Mouse (Mus musculus) kidney, embryonic 16.5 days (tissue): ENCODE results near the gene Gas7. TPM values are rescaled to one million over a fixed set of nuclear protein-coding genes. Genes with fewer than 3 reads are reported as not detected.

Experiments
- ATAC-seq: fragments of 200-750 bp; cut with Nextera tagmentation; 2 replicates; pipeline ENCODE4 v1.8.0; 2017; ENCODE audit warnings: moderate TSS enrichment; ENCODE audit not compliant: low FRiP score, low TSS enrichment
- H3K27ac ChIP-seq: fragments of 300-500 bp; sonication (generic); 2 replicates; pipeline ENCODE4 v1.5.1; 2014; ENCODE audit warnings: low read length
- H3K27me3 ChIP-seq: fragments of 300-500 bp; sonication (generic); 2 replicates; pipeline ENCODE4 v1.6.1; 2014; ENCODE audit warnings: low read length, control low read depth, mixed read lengths; ENCODE audit not compliant: insufficient read depth
- H3K36me3 ChIP-seq: fragments of 300-500 bp; sonication (generic); 2 replicates; pipeline ENCODE4 v1.6.1; 2014; ENCODE audit warnings: low read length, control low read depth, mixed read lengths; ENCODE audit not compliant: insufficient read depth
- H3K4me1 ChIP-seq: fragments of 300-500 bp; sonication (generic); 2 replicates; pipeline ENCODE4 v1.6.1; 2014; ENCODE audit warnings: low read length, control low read depth, mixed read lengths; ENCODE audit not compliant: insufficient read depth
- H3K4me2 ChIP-seq: fragments of 300-500 bp; sonication (generic); replicated peaks from 2 replicates; pipeline ENCODE4 v1.6.1; 2014; ENCODE audit warnings: low read depth, low read length
- H3K4me3 ChIP-seq: fragments of 300-500 bp; sonication (generic); 2 replicates; pipeline ENCODE4 v1.5.1; 2014; ENCODE audit warnings: mild to moderate bottlenecking, low read length
- H3K9ac ChIP-seq: fragments of 300-500 bp; sonication (generic); replicated peaks from 2 replicates; pipeline ENCODE4 v1.6.1; 2014; ENCODE audit warnings: low read length
- H3K9me3 ChIP-seq: fragments of 300-500 bp; sonication (generic); 2 replicates; pipeline ENCODE4 v1.6.1; 2016; ENCODE audit warnings: low read length, control low read depth
- WGBS: fragments of 180-500 bp; shearing (Covaris S2); extraction: QIAGEN DNeasy Blood & Tissue Kit; methylation state at CpG from one replicate; pipeline ENCODE4 v1.1.7; 2014; 5-methylcytosine and 5-hydroxymethylcytosine counted together
- polyA plus RNA-seq: library from polyadenylated mRNA; unstranded; fragments of >200 nt; fragmentation: Nextera tagmentation; extraction: Ambion mirVana; gene quantifications from 2 replicates; pipeline ENCODE4 v1.2.1, GENCODE M21; 2015

Gene Gas7
- polyA plus RNA-seq, 1 experiment from 2014 or later: 12.3 TPM

DNA sequence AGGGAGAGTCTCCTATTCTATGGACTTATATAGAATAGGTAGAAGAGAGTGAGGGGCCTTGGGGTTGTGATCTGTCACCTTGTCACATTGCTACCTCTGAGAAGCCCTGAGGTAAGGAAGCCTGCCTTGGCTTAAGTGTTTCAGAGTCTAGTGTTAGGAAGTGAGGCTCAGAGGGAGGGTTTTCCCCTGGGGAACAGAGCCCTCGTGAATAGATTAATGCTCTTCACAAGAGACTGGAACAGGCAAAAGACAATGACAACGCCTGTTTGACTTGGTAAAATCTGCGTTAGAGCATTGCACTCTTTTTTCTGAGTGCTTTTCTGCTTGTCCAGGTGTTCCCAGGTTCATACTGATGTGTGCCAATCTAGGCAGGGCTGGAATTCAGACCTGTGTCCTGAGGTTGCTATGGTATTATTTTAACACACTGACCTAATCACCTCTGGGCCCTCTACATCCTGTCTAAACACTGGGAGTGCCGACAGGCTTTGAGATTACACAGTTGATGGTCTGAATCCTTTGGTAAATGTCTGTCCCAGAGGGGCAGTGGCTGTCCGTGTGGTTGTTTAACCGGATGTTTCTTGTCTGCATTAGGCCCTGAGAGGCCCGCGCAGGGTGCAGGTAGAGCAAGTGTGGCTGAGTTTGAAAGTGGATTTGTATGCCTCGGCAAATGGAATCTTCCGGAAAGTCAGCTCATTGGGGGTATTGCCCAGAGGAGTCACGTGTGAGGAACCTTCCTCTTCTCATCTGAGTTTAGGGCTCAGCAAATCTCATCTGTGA lies 89.6 kb downstream of the Gas7 start:
- Histone ChIP-seq H3K4me2 (no peak overlapping the region), H3K27ac (peak overlapping the region; percentile 19), H3K9ac (no peak overlapping the region), H3K4me3 (no peak overlapping the region), H3K36me3 (no peaks in the 10 kb centered on the region), H3K27me3 (no peaks in the 10 kb centered on the region), H3K9me3 (no peaks in the 10 kb centered on the region), H3K4me1 (peaks cover 16% of the 10 kb centered on the region)
- peak; percentile 52; the same call in 1 of the 2 replicates for ATAC-seq
- WGBS: 23% methylated on average over 11 of the region's 11 CpGs

DNA sequence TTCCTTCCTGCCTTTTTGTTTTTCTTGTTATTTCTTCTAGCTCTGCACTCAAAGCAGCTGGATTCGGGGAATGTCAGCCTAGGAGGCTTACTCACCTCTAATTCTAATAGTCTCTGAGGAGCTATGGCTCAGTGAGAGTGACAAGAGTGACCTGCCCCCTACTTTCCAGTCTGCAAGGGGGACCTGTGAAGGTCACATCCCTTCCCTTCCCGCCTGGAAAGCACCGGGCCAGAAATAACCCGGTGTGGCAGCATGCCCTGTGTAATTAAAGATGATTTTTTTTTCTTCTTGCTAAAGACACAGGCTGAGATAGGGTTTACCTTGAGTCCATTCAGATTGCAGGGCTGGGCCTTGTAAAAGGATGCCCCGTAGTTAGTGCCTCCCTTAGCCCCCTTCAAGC lies 91.3 kb downstream of the Gas7 start:
- no peak overlapping the region for H3K4me2 ChIP-seq
- no peaks in the 10 kb centered on the region for H3K9me3 ChIP-seq
- H3K27me3 ChIP-seq: no peaks in the 10 kb centered on the region
- peak overlapping the region; percentile 39; the same call in 1 of the 2 replicates for H3K27ac ChIP-seq
- H3K9ac ChIP-seq: no peak overlapping the region
- peaks cover 24% of the 10 kb centered on the region for H3K4me1 ChIP-seq
- no peaks in the 10 kb centered on the region for H3K36me3 ChIP-seq
- H3K4me3 ChIP-seq: no peak overlapping the region
- WGBS: 10% methylated on average over 5 of the region's 5 CpGs
- ATAC-seq: peak; percentile 60; the same call in 1 of the 2 replicates

DNA sequence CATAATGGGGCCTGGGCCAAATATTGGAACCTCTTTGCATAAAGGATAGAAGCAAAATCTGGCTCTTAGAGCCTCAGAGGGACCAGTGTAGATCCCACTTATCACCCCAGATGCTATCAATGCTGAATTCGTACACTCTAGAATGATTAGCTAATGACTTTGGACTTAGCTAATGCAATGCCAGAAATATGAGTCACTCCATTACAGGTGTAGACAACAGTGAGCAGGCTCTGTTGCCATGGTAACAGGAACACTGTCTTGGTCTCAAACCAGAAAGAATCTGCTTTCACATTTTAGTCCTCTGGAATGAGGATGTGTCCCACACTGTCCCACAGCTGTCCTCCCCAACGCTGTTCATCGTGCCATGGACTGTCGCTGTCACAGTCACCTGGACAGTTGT lies 94.1 kb downstream of the Gas7 start:
- 89% methylated on average over 4 of the region's 4 CpGs for WGBS
- Histone ChIP-seq H3K4me2 (no peak overlapping the region), H3K27me3 (no peaks in the 10 kb centered on the region), H3K4me3 (no peak overlapping the region), H3K9me3 (no peaks in the 10 kb centered on the region), H3K36me3 (no peaks in the 10 kb centered on the region), H3K9ac (no peak overlapping the region), H3K27ac (no peak overlapping the region), H3K4me1 (peaks cover 24% of the 10 kb centered on the region)
- ATAC-seq: no peak

DNA sequence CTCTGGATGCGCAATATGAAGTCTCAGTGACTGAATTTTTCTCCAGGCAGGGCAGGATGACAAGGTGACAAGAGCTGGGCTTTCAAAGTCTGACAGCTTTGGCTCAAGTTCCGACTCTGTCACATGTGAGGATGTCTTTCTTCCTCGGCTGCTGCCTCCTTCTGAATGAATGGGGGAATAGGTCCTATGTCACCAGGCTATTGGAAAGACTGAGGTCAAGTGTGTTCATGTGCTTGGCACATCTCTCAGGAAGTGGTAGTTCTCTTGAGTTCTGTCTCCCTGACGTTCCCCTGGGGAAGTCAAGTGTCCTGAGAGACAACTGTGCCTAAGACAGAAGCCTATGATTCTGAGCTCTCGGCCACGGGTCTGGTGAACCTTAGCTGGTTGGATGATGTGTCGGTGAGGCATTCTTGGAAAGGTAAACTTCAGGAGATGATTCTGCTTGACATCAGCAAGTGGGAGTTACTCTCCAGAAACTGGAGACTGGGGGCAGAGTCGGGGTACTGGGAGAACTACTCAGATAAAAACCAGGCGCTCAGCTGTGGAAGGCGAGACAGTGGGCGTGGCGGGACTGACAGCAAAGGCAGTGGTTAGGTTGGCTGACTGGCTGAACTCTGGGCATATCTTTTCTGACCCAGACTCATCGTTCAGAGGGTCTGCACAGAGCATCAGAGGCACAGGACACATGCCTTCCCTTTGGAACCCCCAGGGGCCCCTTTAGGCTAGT lies 94.7 kb downstream of the Gas7 start:
- H3K36me3 ChIP-seq: no peaks in the 10 kb centered on the region
- peaks cover 20% of the 10 kb centered on the region for H3K4me1 ChIP-seq
- H3K27ac ChIP-seq: no peak overlapping the region
- peak; percentile 54; the same call in 1 of the 2 replicates for ATAC-seq
- no peaks in the 10 kb centered on the region for H3K27me3 ChIP-seq
- no peak overlapping the region for H3K4me3 ChIP-seq
- no peak overlapping the region for H3K4me2 ChIP-seq
- 52% methylated on average over 13 of the region's 13 CpGs for WGBS
- no peaks in the 10 kb centered on the region for H3K9me3 ChIP-seq
- H3K9ac ChIP-seq: no peak overlapping the region

DNA sequence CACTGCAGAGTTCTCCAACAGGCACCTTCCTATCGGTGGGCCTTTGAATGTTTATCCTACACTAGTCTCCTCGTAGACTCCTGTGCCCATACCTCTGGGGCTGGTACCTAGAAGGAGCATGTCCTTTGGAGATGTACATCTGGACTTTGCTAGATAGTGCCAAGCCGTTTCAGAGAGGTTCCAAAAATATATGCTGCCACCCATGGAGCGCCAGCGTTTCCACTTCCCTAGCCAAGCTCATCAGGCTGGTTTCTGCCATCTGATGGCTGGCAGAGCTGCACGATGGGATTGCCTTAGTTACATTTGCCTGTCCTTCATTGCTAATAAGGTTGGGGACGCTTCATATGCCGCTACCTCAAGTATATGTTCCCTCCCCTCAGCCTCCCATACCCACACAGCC lies 97.2 kb downstream of the Gas7 start:
- 92% methylated on average over 8 of the region's 8 CpGs for WGBS
- Histone ChIP-seq H3K27me3 (no peaks in the 10 kb centered on the region), H3K9me3 (no peaks in the 10 kb centered on the region), H3K4me1 (peaks cover 9% of the 10 kb centered on the region), H3K36me3 (no peaks in the 10 kb centered on the region), H3K4me3 (no peak overlapping the region), H3K4me2 (no peak overlapping the region), H3K9ac (no peak overlapping the region), H3K27ac (no peak overlapping the region)
- ATAC-seq: no peak

DNA sequence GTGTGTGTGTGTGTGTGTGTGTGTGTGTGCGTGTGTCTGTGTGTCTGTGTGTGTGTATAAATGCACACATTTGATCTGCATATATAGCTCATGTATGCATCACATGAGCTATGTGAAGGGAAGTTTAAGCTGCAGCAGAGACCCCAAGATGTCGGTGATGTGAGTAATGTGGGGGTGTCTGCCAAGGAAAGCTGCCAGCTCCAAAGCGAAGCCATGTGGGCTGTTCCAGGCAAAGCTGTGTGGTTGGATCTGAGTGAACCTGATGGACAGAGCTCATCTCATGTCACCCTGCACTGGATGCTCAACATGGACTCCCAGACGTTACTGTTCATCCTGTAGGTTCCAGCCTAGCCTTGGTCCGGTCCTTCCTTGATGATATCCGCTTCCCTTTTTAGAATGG lies 99.0 kb downstream of the Gas7 start:
- Histone ChIP-seq H3K27me3 (no peaks in the 10 kb centered on the region), H3K9me3 (no peaks in the 10 kb centered on the region), H3K27ac (no peak overlapping the region), H3K4me1 (peaks cover 18% of the 10 kb centered on the region), H3K36me3 (no peaks in the 10 kb centered on the region), H3K4me3 (no peak overlapping the region), H3K4me2 (no peak overlapping the region), H3K9ac (no peak overlapping the region)
- WGBS: 84% methylated on average over 6 of the region's 6 CpGs
- ATAC-seq: no peak

DNA sequence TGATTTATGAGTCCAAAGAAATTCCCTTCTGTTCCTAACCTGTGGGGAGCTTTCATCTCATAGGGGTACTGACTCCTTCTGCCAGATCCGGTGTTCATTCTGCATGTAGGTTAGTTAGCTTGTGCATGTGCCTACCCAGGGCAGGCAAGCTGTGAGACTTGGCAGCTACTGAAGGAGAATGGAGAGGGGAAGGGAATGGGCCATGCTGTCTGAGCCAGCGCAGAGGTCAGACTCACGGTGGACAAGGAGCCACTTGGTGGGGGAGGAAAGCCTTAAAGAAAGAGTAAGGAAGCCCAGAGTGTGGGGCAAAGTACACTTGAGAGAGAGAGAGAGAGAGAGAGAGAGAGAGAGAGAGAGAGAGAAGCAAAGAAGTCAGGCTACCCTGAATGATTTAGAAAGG lies 101.1 kb downstream of the Gas7 start:
- Histone ChIP-seq H3K27ac (no peak overlapping the region), H3K4me1 (peaks cover 9% of the 10 kb centered on the region; the same call in 1 of the 2 replicates), H3K36me3 (no peaks in the 10 kb centered on the region), H3K4me3 (no peak overlapping the region), H3K27me3 (no peaks in the 10 kb centered on the region), H3K9ac (no peak overlapping the region), H3K9me3 (no peaks in the 10 kb centered on the region), H3K4me2 (no peak overlapping the region)
- 58% methylated on average over 3 of the region's 3 CpGs for WGBS
- no peak for ATAC-seq

DNA sequence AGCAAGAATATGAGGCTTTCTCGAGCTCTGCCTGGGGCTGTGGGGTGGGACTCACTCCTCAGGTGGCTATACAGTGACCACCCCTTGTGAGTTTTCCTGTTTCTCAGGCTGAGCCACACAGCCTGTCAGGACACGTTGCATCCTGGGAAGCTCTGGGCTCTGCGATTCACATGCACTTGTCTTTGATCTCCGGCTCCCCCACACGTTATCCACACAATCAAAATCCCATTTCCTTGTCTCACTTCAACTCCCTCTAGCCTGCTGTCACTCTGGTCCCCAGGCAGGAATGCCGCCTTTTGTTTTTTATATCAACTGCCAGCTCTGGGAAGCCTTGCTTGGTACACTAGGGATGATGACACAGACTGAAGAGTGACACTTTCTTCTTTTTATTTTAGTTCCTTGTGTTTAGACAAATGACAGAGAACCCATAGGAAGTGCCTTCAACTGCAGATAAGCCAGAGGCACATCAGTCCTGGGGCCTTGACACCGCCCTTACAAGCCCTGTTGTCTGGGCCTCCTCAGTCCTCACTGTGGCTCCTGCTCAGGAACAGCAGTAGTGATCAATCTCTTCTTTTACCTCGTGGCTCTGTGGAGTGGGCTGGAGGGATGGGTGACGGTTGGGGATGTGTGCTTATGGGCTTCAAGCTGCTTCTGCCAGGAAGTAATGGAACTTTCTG lies 103.7 kb downstream of the Gas7 start:
- H3K36me3 ChIP-seq: no peaks in the 10 kb centered on the region
- no peaks in the 10 kb centered on the region for H3K9me3 ChIP-seq
- no peak overlapping the region for H3K4me2 ChIP-seq
- H3K27me3 ChIP-seq: no peaks in the 10 kb centered on the region
- H3K27ac ChIP-seq: peak overlapping the region; percentile 67
- H3K4me3 ChIP-seq: no peak overlapping the region
- peak; percentile 86 for ATAC-seq
- H3K9ac ChIP-seq: no peak overlapping the region
- WGBS: 24% methylated on average over 9 of the region's 9 CpGs
- peaks cover 13% of the 10 kb centered on the region; the same call in 1 of the 2 replicates for H3K4me1 ChIP-seq

DNA sequence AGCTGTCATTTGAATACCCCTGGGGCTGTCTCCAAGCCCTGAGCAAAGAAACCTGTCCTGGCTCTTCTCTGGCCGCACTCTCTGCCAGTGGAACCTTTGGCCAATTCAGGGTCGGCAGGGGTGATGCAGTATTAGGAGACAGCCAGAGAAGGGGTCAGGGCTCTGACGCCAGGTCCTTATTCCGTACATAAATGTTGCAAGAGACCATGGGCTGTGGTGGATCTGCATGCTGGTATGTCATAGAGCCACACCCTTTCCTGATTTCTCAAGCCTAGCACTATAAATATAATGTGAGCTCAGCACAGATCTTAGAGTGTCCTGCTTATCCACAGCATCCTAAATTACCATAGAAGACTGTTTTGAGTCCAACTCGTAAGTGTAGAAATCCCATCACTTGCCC lies 104.3 kb downstream of the Gas7 start:
- no peak overlapping the region for H3K4me3 ChIP-seq
- ATAC-seq: no peak
- H3K27me3 ChIP-seq: no peaks in the 10 kb centered on the region
- peaks cover 13% of the 10 kb centered on the region; the same call in 1 of the 2 replicates for H3K4me1 ChIP-seq
- H3K36me3 ChIP-seq: no peaks in the 10 kb centered on the region
- H3K9ac ChIP-seq: no peak overlapping the region
- no peaks in the 10 kb centered on the region for H3K9me3 ChIP-seq
- no peak overlapping the region for H3K4me2 ChIP-seq
- 72% methylated on average over 5 of the region's 5 CpGs for WGBS
- peak overlapping the region; percentile 67; the same call in 1 of the 2 replicates for H3K27ac ChIP-seq
